Mouse (Mus musculus) erythroblast, adult 5-6 weeks (primary cell): Measurements from ENCODE around the gene Retsat. TPM values are rescaled to one million over a fixed set of nuclear protein-coding genes. Genes with fewer than 3 reads are reported as not detected.

Experiments
- ATAC-seq: replicated peaks from 2 replicates; pipeline ENCODE4 v1.8.0; 2016; ENCODE audit warnings: moderate number of reproducible peaks, mild to moderate bottlenecking, moderate TSS enrichment, inconsistent platforms; ENCODE audit not compliant: poor library complexity, low FRiP score, severe bottlenecking
- total RNA-seq, 2 experiments: library from RNA; stranded (forward) in 1 of 2; stranded (reverse) in 1 of 2; fragments of 150-400 nt in 1 of 2; fragments of 200-764, 138-1000 nt in 1 of 2; gene quantifications; 2 replicates each; pipeline versions ENCODE4 v1.2.3 to v1.2.4; 2015 to 2017; ENCODE audit warnings: low replicate concordance in 2 of 2

The Retsat gene
- total RNA-seq, 2 experiments from 2014 or later = 1.7 to 3.5 TPM

DNA sequence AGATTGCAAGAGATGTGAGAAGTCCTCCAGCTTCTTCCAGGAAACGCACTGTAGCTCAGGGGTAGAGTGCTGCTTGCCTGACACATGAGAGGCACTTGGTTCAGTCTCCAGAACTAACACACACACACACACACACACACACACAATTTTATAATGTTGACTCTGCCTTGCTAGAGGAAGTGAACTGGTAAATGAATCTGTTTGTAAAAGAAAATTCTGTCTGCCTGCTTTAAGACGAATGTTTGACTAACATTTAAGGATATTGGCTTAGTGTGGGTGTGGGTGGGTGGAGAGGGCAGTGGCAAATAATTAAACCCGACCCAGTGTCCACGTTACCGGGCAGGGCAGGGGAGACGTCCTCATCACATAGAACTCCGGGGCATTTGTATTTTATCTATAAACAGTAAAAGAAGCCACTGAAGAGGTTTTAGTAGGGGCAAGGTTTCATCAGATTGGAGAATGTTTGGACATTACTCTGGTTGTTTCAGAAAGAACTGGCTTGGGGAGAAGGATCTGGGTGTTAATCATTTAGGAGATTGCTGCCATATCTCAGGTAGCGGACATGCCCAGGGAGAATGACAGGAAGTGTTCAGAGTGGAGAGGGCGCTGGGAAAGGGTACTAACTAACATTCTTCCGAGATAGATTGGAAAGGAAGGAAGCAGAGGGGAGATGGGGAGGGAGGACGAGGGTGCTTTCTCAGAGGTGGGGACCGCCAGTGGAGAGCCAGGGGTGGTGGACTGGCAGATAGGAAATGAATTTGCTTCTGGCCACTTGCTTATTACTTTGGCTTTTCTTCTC is 21.7 kb downstream of the Retsat start:
- no peak for ATAC-seq

DNA sequence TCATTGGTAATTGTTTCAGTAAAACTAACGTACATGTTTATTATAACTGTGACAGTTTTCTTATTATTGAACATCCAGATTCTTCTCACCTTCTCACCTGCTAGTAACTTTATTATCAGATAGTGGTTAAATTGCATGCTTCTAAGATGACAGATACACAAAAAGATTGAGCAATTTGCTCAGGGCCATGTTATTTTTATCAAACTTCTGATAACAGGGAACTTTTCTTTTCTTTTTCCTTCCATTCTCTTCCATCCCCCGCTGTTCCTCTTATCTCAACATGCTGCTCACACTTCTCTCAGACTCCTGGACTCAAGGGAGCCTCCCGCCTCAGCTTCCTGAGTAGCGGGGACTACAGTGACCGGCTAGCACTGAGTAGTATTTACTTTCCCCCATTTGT is 22.6 kb downstream of the Retsat start:
- no peak for ATAC-seq

DNA sequence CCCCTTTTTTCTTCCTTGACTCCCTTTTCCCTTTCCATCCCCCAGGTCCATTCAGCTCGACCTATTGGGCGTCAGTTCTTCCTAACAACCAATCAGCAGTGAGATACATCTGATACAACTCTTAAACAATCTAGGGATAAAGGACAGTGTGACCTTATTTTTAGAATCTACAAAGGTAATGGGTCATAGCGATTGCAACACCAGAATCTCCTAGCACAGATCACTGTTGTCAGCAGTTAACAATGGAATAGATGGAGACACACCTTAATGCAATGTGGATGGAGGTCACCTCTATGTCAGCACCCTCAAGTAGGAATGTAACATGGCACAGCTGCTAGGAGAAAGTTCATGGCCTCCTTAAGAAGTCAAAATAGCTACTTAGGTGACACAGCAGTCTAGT is 24.6 kb downstream of the Retsat start:
- no peak for ATAC-seq

DNA sequence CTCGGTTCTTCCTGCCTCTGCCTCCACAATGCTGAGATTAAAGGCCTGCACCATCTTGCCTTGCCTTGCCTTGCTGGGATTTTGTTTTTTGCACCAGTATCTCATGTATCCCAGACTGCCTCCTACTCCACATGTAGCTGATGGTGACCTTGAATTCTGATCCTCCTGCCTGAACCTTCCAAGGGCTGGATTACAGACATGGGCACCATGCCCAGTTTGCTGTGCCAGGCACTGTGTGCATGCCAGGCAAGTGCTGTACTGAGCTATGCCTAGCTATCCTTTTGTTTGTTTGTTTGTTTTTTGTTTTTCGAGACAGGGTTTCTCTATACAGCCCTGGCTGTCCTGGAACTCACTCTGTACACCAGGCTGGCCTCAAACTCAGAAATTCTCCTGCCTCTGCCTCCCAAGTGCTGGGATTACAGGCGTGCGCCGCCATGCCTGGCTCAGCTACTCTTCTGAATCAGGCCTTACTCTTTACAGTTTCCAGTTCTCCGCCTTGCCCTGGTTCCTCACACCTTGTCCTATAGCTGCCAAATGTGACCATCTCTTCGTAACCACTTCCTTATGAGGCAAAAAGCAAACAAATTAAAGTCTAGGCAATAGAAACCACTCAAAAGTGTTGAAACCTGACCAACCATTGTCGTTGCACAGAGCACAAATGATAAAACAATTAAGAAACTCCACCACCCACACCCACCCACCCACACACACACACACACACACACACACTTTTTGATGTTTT is 25.6 kb downstream of the Retsat start:
- ATAC-seq = no peak

DNA sequence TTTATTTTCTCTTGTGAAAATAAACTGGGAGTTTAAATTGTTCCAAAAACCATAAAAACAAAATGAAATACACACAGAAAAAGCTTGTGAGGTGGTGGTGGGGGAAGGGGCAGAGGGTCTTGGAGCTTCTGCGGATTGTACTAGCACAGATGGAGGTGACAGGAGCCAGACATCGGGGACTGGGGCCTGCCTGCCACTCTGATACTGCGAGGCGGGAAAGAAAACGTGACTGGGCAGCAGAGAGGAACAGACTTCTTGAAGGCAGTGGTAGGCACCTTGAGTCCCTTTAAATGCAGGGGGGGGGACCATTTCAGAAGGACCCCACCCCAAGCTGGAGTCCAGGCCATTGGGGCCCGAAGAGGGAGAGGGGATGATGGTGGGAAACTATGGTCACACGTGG is 28.1 kb downstream of the Retsat start:
- ATAC-seq = no peak

DNA sequence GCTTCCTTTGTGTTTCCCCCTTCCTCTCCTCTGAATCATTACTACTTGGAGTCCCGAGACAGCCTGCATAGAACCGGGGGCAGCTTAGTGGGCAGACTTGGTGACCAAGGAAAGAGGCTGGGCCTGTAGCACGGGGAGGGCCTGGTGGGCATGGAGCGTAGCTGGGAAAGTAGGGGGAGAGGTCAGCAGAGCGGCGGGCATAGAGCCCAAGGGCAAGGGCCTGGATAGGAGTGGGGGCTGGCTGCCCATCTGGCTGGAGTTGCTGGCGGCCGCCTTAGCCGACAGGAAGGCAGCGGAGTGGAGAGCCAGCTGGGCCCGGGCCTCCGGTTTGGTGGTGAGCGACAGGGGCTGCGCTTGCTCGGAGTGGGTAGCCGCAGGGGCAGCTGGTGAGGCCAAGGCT is 29.0 kb downstream of the Retsat start:
- ATAC-seq = no peak

DNA sequence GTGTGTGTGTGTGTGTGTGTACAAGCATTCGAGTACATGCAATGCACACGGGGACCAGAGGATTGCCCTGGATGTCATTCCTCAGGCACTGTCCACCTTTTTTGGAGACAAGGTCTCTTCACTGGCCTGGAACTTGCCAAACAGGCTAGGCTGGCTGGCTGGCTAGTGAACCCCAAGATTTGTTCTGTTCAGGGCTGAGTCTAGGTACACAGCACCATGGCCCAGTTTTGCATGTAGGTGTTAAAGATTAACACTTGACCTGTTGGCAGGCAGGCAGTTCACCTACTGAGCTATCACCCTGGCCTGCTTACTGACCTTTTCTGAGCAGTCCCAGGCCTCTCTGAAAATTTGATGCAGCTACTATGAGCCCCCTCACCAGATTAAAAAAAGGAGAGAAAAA is 32.1 kb downstream of the Retsat start:
- ATAC-seq = no peak

DNA sequence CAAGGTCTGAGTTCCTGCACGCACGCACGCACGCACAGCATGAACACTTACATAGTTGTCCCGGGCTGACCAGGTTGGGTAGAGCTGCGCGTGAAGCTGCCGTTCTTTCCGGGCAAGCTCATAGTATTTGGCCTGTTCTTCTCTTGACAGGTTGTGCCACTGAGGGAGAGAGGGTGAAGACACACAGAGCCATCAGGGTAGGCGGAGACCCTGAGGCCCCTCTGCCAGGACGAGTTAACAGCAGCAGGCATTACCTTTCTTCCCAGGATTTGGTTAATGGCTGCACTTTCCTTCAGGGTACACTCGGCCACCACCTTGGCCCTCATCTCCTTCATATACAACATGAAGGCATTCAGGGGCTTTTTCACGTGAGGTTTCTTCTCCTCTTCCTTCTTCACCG is 32.7 kb downstream of the Retsat start:
- no peak for ATAC-seq

DNA sequence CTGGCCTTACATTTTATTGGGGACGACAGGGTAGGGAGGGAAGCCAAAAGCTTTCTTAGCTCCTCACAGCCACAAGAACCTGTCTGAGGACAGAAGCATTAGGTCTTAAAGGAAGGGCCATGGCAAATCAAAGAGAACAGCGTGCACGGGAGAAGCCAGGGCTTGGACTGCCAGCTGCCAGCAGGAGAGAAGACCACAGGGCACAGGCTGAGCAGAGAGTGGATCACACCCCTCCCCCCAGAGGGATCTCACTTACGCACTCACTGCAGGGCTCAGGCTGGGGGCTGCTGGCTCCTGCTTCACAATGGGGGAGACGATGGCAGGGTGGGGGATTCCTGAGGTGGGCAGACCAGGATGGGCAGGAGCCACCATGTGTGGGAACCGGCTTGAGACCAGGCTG is 33.4 kb downstream of the Retsat start:
- ATAC-seq = no peak

DNA sequence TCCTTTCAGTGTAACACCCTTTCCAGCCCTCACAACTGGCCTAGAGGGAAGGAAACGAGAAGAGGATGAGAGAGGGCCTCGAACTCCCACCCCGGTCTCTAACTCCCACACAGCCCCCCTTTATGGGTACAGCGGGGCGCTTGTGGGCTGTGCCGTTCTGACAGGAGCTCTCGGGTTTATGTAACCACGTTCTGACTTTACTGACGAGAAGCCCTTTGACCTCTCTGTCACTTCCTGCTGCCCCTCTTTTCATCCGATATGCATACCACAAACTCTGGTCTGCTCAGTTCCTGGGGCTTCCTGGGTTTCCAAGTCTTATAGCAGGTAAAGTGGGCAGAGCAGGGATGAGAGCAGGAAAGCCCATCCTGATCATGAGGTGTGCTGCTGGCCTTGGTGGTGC is 36.0 kb downstream of the Retsat start:
- ATAC-seq = no peak

DNA sequence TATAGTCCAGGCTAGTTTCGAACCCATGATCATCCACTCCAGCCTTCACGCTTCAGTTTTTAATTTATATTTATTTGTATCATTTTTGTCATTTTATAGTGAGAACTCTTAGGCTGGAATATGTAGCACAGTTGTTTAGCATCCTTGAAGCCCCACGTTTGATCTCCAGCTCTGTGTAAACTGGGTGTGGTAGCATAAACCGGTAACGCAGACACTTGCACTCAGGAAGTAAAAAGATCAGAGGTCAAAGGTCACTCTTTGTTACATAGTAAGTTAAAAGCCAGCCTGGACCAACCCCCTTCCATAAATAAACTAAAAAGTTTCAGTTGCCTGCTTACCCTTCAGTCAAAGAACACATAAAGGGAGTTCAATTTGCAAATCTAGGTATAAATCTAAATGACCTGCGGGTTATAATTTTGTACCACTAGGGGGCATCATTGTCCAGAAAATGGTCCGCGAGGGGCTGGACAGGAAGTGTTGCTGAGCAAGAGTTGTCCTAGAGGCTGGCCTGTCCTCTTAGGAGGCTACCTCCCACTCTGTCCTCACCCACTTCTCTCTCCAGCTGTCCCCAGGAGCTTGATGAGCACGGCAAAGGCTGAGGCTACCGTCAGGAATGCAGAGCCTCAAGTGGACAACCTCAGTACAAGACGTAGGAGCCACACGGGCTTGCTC is 37.6 kb downstream of the Retsat start:
- peak; percentile 59 for ATAC-seq

DNA sequence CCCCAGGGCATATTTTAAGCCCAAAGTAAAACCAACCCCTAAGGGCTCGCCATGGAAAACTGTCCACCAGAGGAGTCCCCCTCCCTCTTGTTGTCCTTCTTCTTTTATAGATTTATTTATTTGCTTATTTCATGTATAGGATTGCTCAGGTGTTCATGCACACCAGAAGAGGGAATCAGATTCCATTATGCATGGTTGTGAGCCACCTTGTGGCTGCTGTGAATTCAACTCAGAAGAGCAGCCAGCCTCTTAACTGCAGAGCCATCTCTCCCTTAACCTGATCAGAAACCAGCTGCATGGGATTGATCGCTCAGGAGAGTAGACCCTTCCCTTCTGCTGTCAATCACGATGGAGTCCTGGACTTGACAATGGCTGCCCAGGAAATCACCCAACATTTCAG is 38.7 kb downstream of the Retsat start:
- ATAC-seq = no peak

DNA sequence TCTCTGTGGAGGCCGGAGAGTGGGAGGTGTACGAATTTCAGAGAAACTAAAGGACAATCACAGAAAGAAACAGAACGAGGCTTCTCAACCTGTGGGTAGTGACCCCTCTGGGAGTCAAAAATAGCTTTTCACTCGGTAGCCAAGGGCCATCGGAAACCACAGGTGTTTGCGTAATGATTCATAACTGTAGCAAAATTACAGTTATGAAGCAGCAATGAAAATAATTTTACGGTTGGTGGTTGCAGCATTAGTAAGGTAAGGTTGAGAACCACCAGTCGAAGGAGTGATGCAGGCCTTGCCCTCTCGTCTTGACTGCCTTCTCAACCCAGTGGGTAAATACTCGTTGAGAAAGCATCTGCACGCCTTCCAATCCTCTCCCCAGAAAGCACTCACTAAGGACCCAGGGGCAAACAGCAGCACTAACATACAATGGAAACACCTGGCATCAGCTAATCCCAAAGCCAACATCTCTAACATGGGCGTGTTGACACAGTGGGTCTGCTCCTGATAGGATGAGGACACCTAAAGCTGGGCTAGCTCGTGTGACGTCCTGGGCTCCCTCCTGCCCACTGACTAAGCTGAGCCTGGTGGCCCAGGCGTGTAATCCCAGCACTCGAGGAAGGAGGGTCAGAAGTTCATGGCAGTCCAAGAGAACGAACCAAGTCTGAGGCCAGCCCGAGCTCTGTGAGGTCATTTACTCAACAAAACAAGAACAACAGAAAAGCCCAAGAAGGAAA is 43.1 kb downstream of the Retsat start:
- no peak for ATAC-seq

DNA sequence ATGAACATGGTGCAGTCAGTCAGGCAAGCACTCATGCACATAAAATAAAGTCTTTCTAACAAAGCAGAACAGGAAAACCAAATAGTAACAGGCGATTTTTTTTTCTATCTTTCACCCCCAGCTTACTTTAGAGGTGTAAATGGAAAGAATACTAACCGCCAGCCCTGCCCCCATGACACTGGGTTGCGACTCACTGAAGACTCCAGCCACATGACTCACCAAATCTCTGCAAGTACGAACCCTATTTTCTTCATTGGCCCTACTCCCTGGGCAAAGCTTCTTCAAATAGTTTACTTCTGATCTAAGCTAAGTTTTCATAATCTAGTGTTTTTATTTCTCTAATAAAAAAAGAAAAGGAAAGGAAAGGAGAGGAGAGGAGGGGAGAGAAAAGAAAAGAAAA is 46.3 kb downstream of the Retsat start:
- no peak for ATAC-seq

DNA sequence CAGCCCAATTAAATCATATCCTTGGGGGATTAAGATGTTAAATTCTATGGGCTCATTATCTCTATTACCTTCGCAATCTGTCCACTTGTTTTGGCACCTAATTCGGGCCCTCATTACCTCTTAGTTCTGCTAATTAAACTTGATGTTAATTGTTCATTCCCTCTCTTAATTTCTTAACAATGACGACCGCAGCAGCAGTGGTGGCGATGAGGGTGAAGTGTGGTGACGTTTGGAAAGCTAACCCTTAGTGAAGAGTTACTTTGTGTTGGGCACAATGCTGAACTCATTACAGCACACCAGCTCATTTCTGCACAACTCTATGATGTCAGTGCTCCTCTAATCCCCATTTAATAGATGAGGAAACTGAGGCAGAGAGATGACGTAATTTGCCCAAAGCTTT is 47.1 kb downstream of the Retsat start:
- ATAC-seq = no peak

DNA sequence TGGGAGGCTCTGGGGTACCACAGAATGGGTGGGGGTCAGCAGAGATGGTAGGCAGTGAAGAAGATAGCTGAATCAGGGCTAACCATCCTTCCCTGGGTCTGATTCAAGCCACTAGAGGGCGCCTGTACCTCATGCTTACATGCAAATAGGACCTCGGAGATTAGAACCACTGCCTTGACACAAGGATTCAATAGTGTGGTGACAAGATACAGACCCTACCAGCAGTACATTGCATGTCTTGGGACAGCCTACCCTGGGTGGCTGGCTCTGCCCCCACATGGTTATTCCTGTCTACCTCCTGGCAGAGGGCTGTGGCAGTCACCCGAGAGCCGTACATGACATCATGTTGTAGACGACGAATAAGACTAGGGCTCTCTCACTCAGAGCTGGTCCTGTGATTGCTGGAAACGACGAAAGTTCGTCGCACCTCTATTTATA is 49.1 kb downstream of the Retsat start:
- ATAC-seq = peak; percentile 67; the same call in 1 of the 2 replicates

DNA sequence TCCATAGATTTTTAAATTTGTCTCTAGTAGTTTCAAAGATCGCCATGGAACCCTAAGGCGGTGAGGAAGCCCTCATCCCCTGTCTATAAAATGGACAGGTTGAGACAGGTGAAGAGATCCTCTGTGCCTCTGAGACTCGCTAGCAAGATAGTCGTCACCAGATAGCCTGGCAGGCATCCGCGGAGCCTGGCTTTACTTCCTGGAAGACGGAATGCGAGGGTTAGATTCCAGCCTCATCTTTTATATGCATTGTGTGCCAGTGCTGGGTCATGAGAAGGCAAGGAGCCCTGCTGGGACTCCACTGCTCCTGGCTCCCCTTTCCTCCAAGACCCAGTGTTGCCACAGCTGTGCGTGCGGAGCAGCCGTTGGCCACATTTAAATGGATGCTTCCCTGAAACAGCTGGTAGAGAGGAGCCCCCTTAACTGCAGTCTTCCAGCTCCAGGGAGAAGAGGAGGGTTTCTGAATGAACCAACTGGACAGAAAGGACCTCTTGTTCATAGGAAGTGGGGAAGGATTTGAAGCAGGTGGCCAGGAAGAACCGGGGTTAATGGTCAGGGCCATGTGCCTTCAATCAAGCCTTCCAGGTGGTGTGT is 49.8 kb downstream of the Retsat start:
- ATAC-seq = no peak

DNA sequence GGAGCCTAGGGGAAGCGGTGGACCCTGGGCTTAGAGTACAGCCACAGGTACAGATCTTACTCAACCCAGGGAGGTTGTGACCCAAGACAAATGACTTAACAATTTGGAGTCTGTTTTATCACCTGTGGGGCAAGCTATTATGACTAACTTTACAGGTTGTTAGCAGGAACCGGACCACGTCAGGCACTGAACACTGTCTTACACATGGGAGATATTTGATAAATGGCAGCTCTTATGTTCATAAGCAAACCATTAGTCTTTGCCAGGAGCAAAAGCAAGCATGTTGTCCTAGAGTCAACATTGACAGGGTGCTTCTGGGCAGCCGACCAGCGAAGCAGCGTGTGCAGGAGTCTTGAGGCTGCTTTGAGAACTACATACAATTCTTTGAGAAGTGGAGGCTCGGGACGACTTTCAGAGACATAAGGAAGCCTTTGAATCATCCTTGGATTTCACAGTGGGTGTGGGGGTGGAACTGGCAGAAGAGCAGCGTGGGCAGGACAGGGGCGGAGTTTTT is 52.1 kb downstream of the Retsat start:
- no peak for ATAC-seq

DNA sequence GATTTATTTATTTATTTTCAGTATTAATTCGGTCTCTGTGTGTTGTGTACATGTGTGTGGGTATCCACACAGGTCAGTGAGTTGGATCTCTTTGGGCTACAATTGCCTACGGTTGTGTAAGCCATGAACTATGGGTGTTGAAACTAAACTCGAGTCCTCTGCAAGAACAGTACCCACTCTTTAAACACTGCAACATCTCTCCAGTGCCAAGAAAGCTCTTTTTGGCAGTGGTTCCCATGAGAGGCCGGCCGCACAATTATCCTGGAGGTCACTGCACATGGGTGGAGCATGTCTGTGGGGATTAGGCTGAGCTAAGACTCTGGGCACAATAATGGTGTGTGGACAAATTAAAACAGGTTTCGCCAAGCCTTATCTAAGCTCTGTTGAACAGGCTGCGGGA is 55.1 kb downstream of the Retsat start:
- ATAC-seq = no peak

DNA sequence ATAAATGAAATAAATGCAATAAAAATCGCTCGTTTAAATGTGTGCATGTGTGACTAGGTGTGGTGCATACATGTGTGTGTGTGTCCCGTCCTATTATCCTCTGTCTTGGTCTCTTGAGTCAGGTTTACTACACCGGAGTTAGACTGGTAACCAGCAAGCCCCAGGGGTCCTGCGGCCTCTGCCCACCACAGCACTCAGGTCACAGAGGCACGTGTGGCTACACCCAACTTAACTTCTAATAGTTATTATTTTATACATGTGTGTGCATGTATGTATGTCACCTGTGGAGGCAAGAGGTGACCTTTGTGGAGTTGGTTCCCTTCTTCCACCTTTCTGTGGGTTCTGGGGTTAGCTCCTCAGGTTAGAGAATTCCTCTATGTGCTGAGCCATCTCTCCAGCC is 56.1 kb downstream of the Retsat start:
- ATAC-seq = no peak
